Comparison of ENCODE assay signal across 20 mouse cellular contexts in genomic region chr10:14328846-14329245, GRCm38 (mm10).
"Had no signal": no experiment of that assay in that cellular context is flagged by ENCODE, and none has a peak within 500 bp of the region (broad histone marks: within the 10 kb centered on the region; RNA-seq: fewer than 3 reads in every experiment).

No protein-coding gene starts in this region.

- H3K4me3 ChIP-seq: kidney, embryonic 15.5 days; limb, embryonic 12.5 days; limb, embryonic 15.5 days; lung, embryonic 15.5 days; megakaryocyte, embryonic 14.5 days; midbrain, embryonic 10.5 days; midbrain, embryonic 13.5 days; myocyte had no signal

- DNase-seq: kidney, adult 18-20 months; kidney, postnatal 14 days; kidney, postnatal 4 days; left cerebral cortex, postnatal 4 days; liver, postnatal 0 days; lung, postnatal 10 days; lung, postnatal 36 days; thymus, adult 18-20 months; thymus, postnatal 25 days had no signal

- H3K4me1 ChIP-seq: lung, embryonic 15.5 days; megakaryocyte, embryonic 14.5 days had no signal

- H3K4me2 ChIP-seq: kidney, embryonic 15.5 days; limb, embryonic 12.5 days; limb, embryonic 15.5 days; liver, embryonic 11.5 days; lung, embryonic 15.5 days; midbrain, embryonic 13.5 days had no signal

- ATAC-seq: liver, postnatal 0 days; midbrain, embryonic 13.5 days; midbrain, embryonic 16.5 days had no signal

- H3K9me3 ChIP-seq: kidney, embryonic 15.5 days; limb, embryonic 12.5 days; limb, embryonic 15.5 days; lung, embryonic 15.5 days; megakaryocyte, embryonic 14.5 days; midbrain, embryonic 10.5 days; midbrain, embryonic 13.5 days had no signal

- H3K27ac ChIP-seq: kidney, embryonic 15.5 days; limb, embryonic 12.5 days; limb, embryonic 15.5 days; liver, embryonic 14.5 days; lung, embryonic 15.5 days; midbrain, embryonic 10.5 days; midbrain, embryonic 13.5 days had no signal

- H3K36me3 ChIP-seq: kidney, embryonic 15.5 days; limb, embryonic 12.5 days; limb, embryonic 15.5 days; lung, embryonic 15.5 days; midbrain, embryonic 10.5 days; midbrain, embryonic 13.5 days had no signal

- H3K9ac ChIP-seq: kidney, embryonic 15.5 days; limb, embryonic 12.5 days; limb, embryonic 15.5 days; liver, embryonic 14.5 days; liver, postnatal 0 days; lung, embryonic 15.5 days; midbrain, embryonic 13.5 days had no signal

- H3K27me3 ChIP-seq: kidney, embryonic 15.5 days; limb, embryonic 12.5 days; limb, embryonic 15.5 days; lung, embryonic 15.5 days; megakaryocyte, embryonic 14.5 days; midbrain, embryonic 13.5 days had no signal
